Mouse (Mus musculus): ENCODE measurements around the gene Slc26a1.

The Slc26a1 gene

GRCm38 (mm10) chr5:108675251-108675816 lies at the start of gene Slc26a1:
Slc26a1 (minus strand) TSS chr5:108675569.
- DNase-seq (ENCODE audit: extremely low spot score), result no peak

- no peak for DNase-seq (ENCODE audit: extremely low spot score)
Measured at GRCm38 (mm10) chr5:108724006-108724405, 48.6 kb upstream of the Slc26a1 start.

GRCm38 (mm10) chr5:108719761-108720160 lies 44.4 kb upstream of the Slc26a1 start:
- DNase-seq (ENCODE audit: extremely low spot score), result no peak

DNA sequence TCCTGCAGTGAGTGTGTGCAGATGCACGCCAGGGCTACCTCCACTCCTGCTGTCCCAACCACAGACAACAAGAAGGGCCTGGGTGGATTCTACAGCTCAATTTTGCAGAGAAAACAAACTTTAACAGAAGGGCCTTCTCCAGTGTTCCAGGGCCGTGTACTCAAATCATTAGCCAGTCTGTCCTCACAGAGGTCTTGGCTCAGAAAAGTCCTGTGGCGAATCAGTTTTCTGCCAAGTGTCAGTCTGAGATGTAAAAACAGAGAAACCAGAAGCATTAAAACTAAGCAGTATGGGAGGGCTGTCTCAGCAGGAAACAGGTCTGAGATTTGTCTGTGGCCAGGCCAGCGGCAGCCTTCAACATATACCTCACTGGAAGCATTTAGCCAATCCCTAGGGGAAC lies 42.7 kb upstream of the Slc26a1 start:
- DNase-seq (ENCODE audit: extremely low spot score), result no peak

GRCm38 (mm10) chr5:108715974-108716373 lies 40.6 kb upstream of the Slc26a1 start:
- DNase-seq (ENCODE audit: extremely low spot score), result no peak

- no peak for DNase-seq (ENCODE audit: extremely low spot score)
Measured at GRCm38 (mm10) chr5:108714149-108714548, 38.8 kb upstream of the Slc26a1 start.

- DNase-seq (ENCODE audit: extremely low spot score), result no peak
Measured at GRCm38 (mm10) chr5:108713691-108714090, 38.3 kb upstream of the Slc26a1 start.

GRCm38 (mm10) chr5:108713096-108713495 lies 37.7 kb upstream of the Slc26a1 start:
- DNase-seq (ENCODE audit: extremely low spot score), result no peak

DNA sequence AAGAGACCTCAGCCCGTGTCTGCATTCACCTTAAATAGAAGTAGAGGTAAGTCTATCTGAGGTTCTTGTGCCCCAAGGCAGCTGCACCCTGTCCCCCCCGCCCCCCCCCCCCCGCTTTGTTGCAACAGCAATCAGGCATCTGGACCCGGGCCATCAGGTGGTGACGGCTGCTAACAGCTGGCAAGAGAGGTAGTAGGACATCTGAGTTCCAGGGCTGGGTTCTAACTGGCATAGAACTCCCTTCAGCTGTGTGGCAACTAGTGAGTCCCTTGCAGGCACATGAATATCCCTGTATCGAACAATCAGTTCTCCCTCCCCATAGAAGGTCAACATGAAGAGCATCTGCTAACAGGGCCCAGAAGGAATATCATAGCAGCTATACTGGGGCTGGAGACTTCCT lies 36.6 kb upstream of the Slc26a1 start:
- DNase-seq (ENCODE audit: extremely low spot score), result no peak

DNA sequence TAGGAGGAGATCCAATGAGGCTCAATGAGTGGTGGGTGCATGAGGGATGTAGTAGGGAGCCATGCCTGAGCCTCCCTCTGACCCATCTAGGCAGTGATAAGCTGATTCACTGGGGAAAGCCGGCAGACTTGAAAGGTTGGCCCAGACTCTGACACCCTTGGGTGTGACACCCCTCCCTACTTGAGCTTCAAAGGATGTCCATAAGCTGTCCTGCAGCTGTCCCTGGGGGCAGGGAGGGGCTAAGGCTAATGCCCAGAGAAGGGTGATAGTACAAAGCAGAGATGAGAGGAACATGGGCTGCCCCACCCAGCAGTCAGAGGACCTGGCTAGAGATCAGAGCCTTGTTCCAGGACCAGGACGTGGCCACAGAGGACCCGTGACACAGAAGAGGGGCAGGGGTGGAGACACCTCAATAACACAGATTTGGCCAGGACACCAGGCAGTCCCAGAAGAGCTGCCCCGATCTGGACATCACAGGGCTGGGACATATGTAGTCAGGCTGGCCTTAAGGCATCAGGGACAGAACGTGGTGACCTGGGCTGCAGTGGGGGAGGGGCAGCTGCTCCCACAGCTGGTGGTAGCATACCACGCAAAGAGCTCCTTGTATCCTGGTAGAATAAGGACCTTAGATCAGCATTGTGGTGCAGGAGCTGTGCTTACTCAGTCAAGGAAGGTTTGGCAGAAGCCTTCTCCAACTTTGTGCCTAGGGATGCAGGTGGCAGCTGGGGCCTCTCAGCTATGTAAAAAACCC lies 33.8 kb upstream of the Slc26a1 start:
- DNase-seq (ENCODE audit: extremely low spot score), result no peak

DNA sequence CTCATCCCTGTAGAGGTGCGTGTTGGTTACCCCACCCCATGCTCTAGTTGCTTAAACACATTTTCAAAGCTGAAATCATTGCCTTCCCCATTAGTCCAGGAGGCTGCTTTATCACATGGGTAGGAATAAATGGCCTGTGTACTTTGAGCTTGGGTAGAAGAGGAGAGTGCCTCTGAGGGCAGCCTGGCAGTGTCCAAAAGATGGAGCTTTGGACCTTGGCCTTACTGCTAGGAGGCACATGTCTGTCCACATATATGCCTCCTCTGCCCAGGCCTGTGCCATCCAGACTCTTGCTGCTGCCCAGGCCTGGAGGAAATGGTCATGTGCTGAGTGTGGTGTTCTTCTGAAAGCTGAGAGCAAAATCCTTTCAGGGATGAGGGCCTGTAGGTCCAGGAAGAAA lies 33.0 kb upstream of the Slc26a1 start:
- no peak for DNase-seq (ENCODE audit: extremely low spot score)

GRCm38 (mm10) chr5:108707758-108708157 lies 32.4 kb upstream of the Slc26a1 start:
- no peak for DNase-seq (ENCODE audit: extremely low spot score)

DNA sequence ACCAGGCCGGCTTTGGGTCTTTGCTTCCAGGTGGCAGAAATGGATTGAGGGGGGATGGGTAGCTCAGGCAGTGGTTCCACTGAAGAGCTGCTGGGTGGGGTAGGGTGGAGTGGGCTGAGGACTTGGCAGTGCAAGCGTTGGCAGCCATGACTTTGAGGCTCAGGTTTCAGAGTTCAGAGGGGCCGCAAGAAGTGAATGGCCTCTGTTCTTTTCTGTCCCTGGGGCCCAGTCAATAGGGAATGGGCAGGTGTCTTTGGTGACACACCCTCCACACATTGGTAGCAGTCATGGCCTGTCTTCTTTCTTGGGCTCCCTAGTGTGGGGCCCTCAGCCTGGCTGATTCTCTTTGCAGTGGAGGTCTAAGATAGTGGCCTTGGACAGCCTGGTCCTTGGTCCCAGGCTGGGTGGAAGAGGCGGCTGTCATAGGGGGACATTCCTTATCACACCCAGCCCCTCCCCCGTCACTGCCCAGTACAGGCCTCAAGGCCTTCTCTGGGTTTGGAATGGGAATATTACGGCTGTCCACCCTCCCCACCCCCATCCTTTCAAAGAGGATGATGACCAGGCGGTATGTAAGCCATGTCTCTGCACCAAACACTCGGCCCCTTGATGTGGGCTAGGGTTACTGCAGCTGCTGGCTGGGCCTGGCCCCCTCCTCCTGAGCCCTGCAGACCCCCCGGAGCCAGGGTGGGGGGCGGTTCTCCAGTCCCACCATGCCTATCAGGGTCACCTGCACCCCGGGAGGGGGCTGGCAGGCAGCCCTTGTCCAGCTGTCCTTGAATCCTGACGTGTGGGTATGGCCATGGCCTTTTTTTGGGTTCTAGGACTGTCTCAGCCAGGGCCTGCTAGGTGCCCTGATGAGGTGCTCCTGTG lies 28.6 kb upstream of the Slc26a1 start:
- DNase-seq (ENCODE audit: extremely low spot score), result no peak

- no peak for DNase-seq (ENCODE audit: extremely low spot score)
Measured at GRCm38 (mm10) chr5:108701341-108702021, 26.1 kb upstream of the Slc26a1 start.

DNA sequence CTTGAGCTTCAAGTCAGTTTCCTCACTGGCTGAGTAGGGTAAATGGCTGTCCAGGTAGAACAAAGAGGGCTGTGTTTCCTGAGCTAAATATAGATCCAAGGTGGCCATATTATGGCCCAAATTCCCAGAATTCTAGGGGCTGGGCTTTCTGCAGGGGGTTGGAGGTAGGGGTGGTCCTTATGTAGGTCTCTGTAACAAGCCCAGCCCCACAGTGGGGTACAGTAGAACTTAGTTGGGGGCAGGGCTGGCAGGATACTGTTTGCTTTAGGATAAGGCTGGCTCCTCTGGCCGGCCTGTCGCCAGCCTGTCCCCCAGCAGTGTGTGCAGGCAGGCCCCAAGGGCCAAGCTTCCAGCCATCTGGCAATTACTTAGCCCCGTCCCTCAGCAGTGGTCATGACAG lies 25.0 kb upstream of the Slc26a1 start:
- no peak for DNase-seq (ENCODE audit: extremely low spot score)

GRCm38 (mm10) chr5:108697341-108697753 lies 22.0 kb upstream of the Slc26a1 start:
- DNase-seq (ENCODE audit: extremely low spot score), result peak; percentile 60

DNA sequence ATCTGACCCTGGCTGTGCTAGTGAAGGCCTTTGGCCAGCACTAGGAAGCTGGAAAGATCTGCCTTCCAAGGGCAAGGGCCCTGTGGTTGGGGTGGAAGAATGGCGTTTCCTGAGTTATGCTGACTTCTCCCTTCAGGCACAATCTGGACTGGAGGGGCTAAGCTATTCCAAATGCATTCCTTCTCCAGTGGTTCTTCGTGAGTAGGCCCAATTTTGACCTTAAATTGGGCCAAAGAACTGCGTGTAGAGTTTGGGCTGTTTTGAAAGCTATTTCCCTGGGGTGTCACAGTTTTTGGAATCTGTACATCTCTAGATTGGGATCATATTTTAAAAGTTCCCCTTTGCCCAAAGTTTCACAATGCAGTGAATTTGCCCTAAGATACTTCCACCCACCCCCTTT lies 21.2 kb upstream of the Slc26a1 start:
- DNase-seq (ENCODE audit: extremely low spot score), result no peak

GRCm38 (mm10) chr5:108695861-108696260 lies 20.5 kb upstream of the Slc26a1 start:
- no peak for DNase-seq (ENCODE audit: extremely low spot score)

DNA sequence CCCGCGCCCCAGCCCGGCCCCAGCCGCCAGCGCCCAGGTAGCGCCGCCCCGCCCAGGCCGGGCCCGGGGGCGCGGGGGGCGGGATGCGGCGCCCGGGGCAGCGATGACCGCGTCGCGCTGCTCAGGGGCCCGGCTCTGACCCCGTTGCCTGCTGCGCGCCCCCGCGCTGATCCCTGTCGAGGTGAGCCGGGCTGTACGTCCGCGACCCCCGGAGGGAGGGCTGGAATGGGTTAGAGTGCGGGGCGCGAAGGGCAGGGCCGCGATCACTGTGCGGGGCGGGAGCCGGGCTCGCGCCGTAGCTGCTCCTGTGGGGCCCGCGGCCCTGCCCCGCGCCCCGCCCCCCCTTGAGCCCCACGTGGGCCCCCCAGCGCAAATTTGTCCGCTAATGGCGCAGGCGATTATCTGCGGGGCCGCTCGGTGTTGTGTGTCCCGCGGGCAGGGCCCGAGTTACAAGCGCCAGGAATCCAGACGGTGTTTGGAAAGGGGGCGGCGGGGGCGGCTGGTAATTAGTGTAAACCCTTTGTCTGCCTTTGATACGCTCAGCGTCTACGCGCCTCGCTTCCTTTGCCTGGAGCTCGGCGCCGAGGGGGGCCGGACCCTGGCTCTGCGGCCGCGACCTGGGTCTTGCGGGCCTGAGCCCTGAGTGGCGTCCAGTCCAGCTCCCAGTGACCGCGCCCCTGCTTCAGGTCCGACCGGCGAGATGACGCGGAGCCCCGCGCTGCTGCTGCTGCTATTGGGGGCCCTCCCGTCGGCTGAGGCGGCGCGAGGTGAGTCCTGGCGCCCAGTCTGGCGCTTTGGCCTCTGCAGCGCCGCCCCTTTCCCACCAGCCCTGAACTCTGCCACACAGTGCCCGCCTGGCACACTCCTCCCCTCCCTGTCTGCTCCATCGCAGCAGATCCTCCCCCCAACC lies 19.2 kb upstream of the Slc26a1 start:
- peak; percentile 59 for DNase-seq (ENCODE audit: extremely low spot score)

DNA sequence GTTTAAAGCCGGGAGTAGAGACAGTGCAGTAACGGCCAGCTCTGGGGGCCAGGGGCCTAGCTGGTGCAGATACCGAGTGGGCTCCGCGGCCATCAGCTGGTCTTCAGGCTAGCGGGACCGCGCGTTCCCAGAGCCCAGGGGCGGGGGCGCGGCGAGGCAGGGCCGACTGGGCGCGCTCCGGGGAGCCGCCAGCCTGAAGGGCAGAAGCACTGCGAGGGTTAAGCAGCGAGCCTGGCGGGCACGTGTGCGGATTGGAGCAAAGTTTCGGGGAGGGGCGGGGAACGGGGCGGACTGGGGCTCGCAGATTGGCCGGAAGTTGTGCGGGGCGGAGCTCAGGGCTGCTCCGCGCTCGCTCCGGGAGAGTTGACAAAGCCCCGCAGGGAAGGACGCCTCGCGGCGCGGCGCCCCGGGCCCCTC lies 18.5 kb upstream of the Slc26a1 start:
- peak; percentile 91 for DNase-seq (ENCODE audit: extremely low spot score)

DNA sequence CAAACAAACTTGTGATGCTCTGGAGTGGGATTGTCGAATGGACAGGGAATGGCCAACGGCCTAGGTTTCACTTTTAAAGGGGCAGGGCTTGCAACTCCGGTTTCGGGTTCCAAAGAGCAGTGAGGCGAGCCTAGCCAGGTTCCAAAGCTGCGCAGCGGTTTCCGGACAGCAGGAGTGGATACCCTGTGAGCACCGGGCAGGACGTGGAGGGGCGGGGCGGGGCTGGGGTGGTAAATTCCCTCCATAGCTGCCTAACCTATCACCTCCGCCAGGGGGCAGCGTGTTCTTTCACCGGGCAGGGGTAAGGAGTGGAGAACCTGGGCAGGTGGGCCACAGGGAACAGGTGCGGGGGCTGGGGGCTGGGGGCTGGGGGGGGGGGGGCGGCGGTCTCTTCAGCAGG lies 16.9 kb upstream of the Slc26a1 start, which contains the start of gene Fgfrl1:
Gene Fgfrl1, plus strand, starts transcription at position 112 of the 400 bp plus-strand sequence.
- peak; percentile 68 for DNase-seq (ENCODE audit: extremely low spot score)
